Mouse (Mus musculus): ENCODE measurements around the gene Cd3eap. TPM values are rescaled to one million over a fixed set of nuclear protein-coding genes. Genes with fewer than 3 reads are reported as not detected.

The Cd3eap gene
- 10 to 100 TPM; 10.2 to 19.7 TPM for polyA plus RNA-seq (2017; shearing (Covaris generic))

GRCm38 (mm10) chr7:19359299-19359891 is at the start of gene Cd3eap, which contains the start of gene Ppp1r13l:
Gene Cd3eap, minus strand, starts transcription at chr7:19359483.
Gene Ppp1r13l, plus strand, starts transcription at chr7:19359749.

GRCm38 (mm10) chr7:19404476-19404875 is 45.2 kb upstream of the Cd3eap start, which contains the start of gene Ckm:
Gene Ckm, plus strand, starts transcription at chr7:19404776.

GRCm38 (mm10) chr7:19403731-19404296 is 44.5 kb upstream of the Cd3eap start, which contains the start of gene Klc3:
Gene Klc3, minus strand, starts transcription at chr7:19404104.

GRCm38 (mm10) chr7:19381377-19382165 is 22.3 kb upstream of the Cd3eap start, which contains the start of gene Ercc2:
Gene Ercc2, plus strand, starts transcription at chr7:19382010.

GRCm38 (mm10) chr7:19344237-19344847 is 14.9 kb downstream of the Cd3eap start, which contains the start of gene Ercc1:
Gene Ercc1, plus strand, starts transcription at chr7:19344778.

GRCm38 (mm10) chr7:19309884-19310641 is 49.2 kb downstream of the Cd3eap start, which contains the start of gene Fosb:
Gene Fosb, minus strand, starts transcription at chr7:19310051.

Other genes starting within 250 kb of the Cd3eap start
- gene Gm4969, start 241.1 kb downstream of the Cd3eap start, polyA plus RNA-seq (2017; shearing (Covaris generic)): not detected
- gene Fbxo46, start 239.6 kb downstream of the Cd3eap start, polyA plus RNA-seq (2017; shearing (Covaris generic)): 10 to 100 TPM in 1 of 2 experiments, 1 to 10 TPM in 1; 9.4 to 18.5 TPM
- gene Qpctl, start 210.2 kb downstream of the Cd3eap start, polyA plus RNA-seq (2017; shearing (Covaris generic)): 10 to 100 TPM in 1 of 2 experiments, 1 to 10 TPM in 1; 9.8 to 10.7 TPM
- gene Snrpd2, start 209.8 kb downstream of the Cd3eap start, polyA plus RNA-seq (2017; shearing (Covaris generic)): 10 to 100 TPM; 43.7 to 53.5 TPM
- under 1 TPM in 1 of 2 experiments, not detected in 1; 0.37 TPM for gene Gipr, start 193.4 kb downstream of the Cd3eap start, polyA plus RNA-seq (2017; shearing (Covaris generic))
- 10 to 100 TPM; 21.8 to 28.3 TPM for gene Eml2, start 183.1 kb downstream of the Cd3eap start, polyA plus RNA-seq (2017; shearing (Covaris generic))
- under 1 TPM; 0.16 to 0.17 TPM for gene Gpr4, start 146.9 kb downstream of the Cd3eap start, polyA plus RNA-seq (2017; shearing (Covaris generic))
- gene Opa3, start 131.1 kb downstream of the Cd3eap start, polyA plus RNA-seq (2017; shearing (Covaris generic)): 10 to 100 TPM; 17.5 to 19.0 TPM
- gene Vasp, start 87.7 kb downstream of the Cd3eap start, polyA plus RNA-seq (2017; shearing (Covaris generic)): 100 to 1,000 TPM; 246 to 417 TPM
- gene Ppm1n, start 79.4 kb downstream of the Cd3eap start, polyA plus RNA-seq (2017; shearing (Covaris generic)): 1 to 10 TPM in 1 of 2 experiments, under 1 TPM in 1; 0.77 to 7.4 TPM
- under 1 TPM; 0.25 to 0.48 TPM for gene Rtn2, start 76.9 kb downstream of the Cd3eap start, polyA plus RNA-seq (2017; shearing (Covaris generic))
- 1 to 10 TPM in 1 of 2 experiments, under 1 TPM in 1; 0.52 to 1.4 TPM for gene Fosb, start 49.4 kb downstream of the Cd3eap start, polyA plus RNA-seq (2017; shearing (Covaris generic))
- 10 to 100 TPM; 74.5 to 80.7 TPM for gene Ercc1, start 14.7 kb downstream of the Cd3eap start, polyA plus RNA-seq (2017; shearing (Covaris generic))
- gene Ppp1r13l, start 266 bp upstream of the Cd3eap start, polyA plus RNA-seq (2017; shearing (Covaris generic)): under 1 TPM; 0.32 to 0.49 TPM
- 1 to 10 TPM; 5.6 to 7.5 TPM for gene Ercc2, start 22.5 kb upstream of the Cd3eap start, polyA plus RNA-seq (2017; shearing (Covaris generic))
- gene Klc3, start 44.6 kb upstream of the Cd3eap start, polyA plus RNA-seq (2017; shearing (Covaris generic)): 10 to 100 TPM; 19.5 to 32.4 TPM
- not detected for gene Ckm, start 45.3 kb upstream of the Cd3eap start, polyA plus RNA-seq (2017; shearing (Covaris generic))
- 10 to 100 TPM in 1 of 2 experiments, 1 to 10 TPM in 1; 6.8 to 12.1 TPM for gene Mark4, start 99.3 kb upstream of the Cd3eap start, polyA plus RNA-seq (2017; shearing (Covaris generic))
- under 1 TPM in 1 of 2 experiments, not detected in 1; 0.49 TPM for gene Exoc3l2, start 103.8 kb upstream of the Cd3eap start, polyA plus RNA-seq (2017; shearing (Covaris generic))
- 10 to 100 TPM; 11.1 to 14.2 TPM for gene Bloc1s3, start 148.9 kb upstream of the Cd3eap start, polyA plus RNA-seq (2017; shearing (Covaris generic))
- 100 to 1,000 TPM in 1 of 2 experiments, 10 to 100 TPM in 1; 98.1 to 104 TPM for gene Trappc6a, start 148.9 kb upstream of the Cd3eap start, polyA plus RNA-seq (2017; shearing (Covaris generic))
- under 1 TPM in 1 of 2 experiments, not detected in 1; 0.44 TPM for gene Nkpd1, start 158.4 kb upstream of the Cd3eap start, polyA plus RNA-seq (2017; shearing (Covaris generic))
- 10 to 100 TPM; 12.9 to 14.4 TPM for gene Ppp1r37, start 203.6 kb upstream of the Cd3eap start, polyA plus RNA-seq (2017; shearing (Covaris generic))
- 1 to 10 TPM; 1.1 to 2.9 TPM for gene Zfp296, start 217.8 kb upstream of the Cd3eap start, polyA plus RNA-seq (2017; shearing (Covaris generic))
- 100 to 1,000 TPM; 115 to 131 TPM for gene Gemin7, start 218.1 kb upstream of the Cd3eap start, polyA plus RNA-seq (2017; shearing (Covaris generic))
- 10 to 100 TPM; 49.2 to 49.9 TPM for gene Clasrp, start 245.0 kb upstream of the Cd3eap start, polyA plus RNA-seq (2017; shearing (Covaris generic))